Mouse (Mus musculus) embryonic facial prominence, embryonic 15.5 days (tissue): Measurements from ENCODE around the gene Rftn1. TPM values are rescaled to one million over a fixed set of nuclear protein-coding genes. Genes with fewer than 3 reads are reported as not detected.

Experiments
- ATAC-seq: fragments of 200-750 bp; cut with Nextera tagmentation; 2 replicates; pipeline ENCODE4 v1.8.0; 2017; ENCODE audit warnings: low read depth, moderate TSS enrichment; ENCODE audit not compliant: insufficient number of reproducible peaks, low FRiP score, low TSS enrichment
- H3K27ac ChIP-seq: fragments of 300-500 bp; sonication (generic); replicated peaks from 2 replicates; pipeline ENCODE4 v1.5.1; 2015; ENCODE audit warnings: mild to moderate bottlenecking, inconsistent platforms
- H3K27me3 ChIP-seq: fragments of 300-500 bp; sonication (generic); 2 replicates; pipeline ENCODE4 v1.6.1; 2015; ENCODE audit warnings: inconsistent platforms
- H3K36me3 ChIP-seq: fragments of 300-500 bp; sonication (generic); 2 replicates; pipeline ENCODE4 v1.6.1; 2015; ENCODE audit warnings: mild to moderate bottlenecking, inconsistent platforms
- H3K4me1 ChIP-seq: fragments of 300-500 bp; sonication (generic); 2 replicates; pipeline ENCODE4 v1.6.1; 2015; ENCODE audit warnings: inconsistent platforms
- H3K4me2 ChIP-seq: fragments of 300-500 bp; sonication (generic); replicated peaks from 2 replicates; pipeline ENCODE4 v1.6.1; 2015; ENCODE audit warnings: mild to moderate bottlenecking, inconsistent platforms
- H3K4me3 ChIP-seq: fragments of 300-500 bp; sonication (generic); replicated peaks from 2 replicates; pipeline ENCODE4 v1.5.1; 2015; ENCODE audit warnings: mild to moderate bottlenecking, inconsistent platforms
- H3K9ac ChIP-seq: fragments of 300-500 bp; sonication (generic); 2 replicates; pipeline ENCODE4 v1.6.1; 2015; ENCODE audit warnings: inconsistent platforms
- H3K9me3 ChIP-seq: fragments of 300-500 bp; sonication (generic); replicated peaks from 2 replicates; pipeline ENCODE4 v1.6.1; 2016; ENCODE audit warnings: inconsistent platforms
- WGBS: fragments of 180-500 bp; shearing (Covaris S2); methylation state at CpG from one replicate; pipeline ENCODE4 v1.1.7; 2015; 5-methylcytosine and 5-hydroxymethylcytosine counted together
- polyA plus RNA-seq: library from polyadenylated mRNA; unstranded; fragments of >200 nt; fragmentation: Nextera tagmentation; extraction: Ambion mirVana; gene quantifications from 2 replicates; pipeline ENCODE4 v1.2.1, GENCODE M21; 2015

Rftn1 gene
- polyA plus RNA-seq, 1 experiment from 2014 or later = 21.4 TPM

DNA sequence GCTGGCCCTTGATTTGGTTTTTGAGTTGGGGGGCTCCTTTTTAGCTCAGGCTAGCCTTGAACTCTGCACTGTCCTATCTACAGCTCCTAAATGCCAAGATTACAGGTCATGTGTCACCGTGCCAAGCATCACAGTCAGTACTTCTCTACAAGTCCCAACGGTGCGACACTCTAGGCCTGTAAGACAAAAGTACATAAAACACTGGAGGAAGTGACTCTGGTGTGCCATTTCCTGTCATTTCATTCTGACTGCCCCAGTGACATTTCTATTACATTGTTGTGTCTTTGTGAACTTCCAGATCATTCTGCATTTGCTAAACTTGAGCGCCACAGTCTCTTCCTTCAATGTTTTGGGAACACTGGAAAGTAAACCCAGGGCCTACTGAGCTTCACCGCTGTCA is 4.9 kb downstream of the Rftn1 start:
- Histone ChIP-seq H3K4me1 (peaks cover 14% of the 10 kb centered on the region), H3K4me3 (no peak overlapping the region), H3K36me3 (no peaks in the 10 kb centered on the region), H3K27me3 (peaks cover 2% of the 10 kb centered on the region), H3K9me3 (no peaks in the 10 kb centered on the region), H3K9ac (no peak overlapping the region), H3K27ac (no peak overlapping the region), H3K4me2 (no peak overlapping the region)
- ATAC-seq = no peak
- WGBS = 89% methylated on average over 5 of the region's 5 CpGs

GRCm38 (mm10) chr17:50185083-50185482 is 5.4 kb downstream of the Rftn1 start:
- no peaks in the 10 kb centered on the region for H3K36me3 ChIP-seq
- H3K27ac ChIP-seq = no peak overlapping the region
- no peak overlapping the region for H3K4me3 ChIP-seq
- no peaks in the 10 kb centered on the region for H3K27me3 ChIP-seq
- no peak for ATAC-seq
- H3K4me2 ChIP-seq = no peak overlapping the region
- H3K9ac ChIP-seq = no peak overlapping the region
- H3K9me3 ChIP-seq = no peaks in the 10 kb centered on the region
- H3K4me1 ChIP-seq = 0 out of 2 replicates have a peak, but pooled peaks cover 12% of the 10 kb centered on the region
- 81% methylated on average over 4 of the region's 4 CpGs for WGBS

DNA sequence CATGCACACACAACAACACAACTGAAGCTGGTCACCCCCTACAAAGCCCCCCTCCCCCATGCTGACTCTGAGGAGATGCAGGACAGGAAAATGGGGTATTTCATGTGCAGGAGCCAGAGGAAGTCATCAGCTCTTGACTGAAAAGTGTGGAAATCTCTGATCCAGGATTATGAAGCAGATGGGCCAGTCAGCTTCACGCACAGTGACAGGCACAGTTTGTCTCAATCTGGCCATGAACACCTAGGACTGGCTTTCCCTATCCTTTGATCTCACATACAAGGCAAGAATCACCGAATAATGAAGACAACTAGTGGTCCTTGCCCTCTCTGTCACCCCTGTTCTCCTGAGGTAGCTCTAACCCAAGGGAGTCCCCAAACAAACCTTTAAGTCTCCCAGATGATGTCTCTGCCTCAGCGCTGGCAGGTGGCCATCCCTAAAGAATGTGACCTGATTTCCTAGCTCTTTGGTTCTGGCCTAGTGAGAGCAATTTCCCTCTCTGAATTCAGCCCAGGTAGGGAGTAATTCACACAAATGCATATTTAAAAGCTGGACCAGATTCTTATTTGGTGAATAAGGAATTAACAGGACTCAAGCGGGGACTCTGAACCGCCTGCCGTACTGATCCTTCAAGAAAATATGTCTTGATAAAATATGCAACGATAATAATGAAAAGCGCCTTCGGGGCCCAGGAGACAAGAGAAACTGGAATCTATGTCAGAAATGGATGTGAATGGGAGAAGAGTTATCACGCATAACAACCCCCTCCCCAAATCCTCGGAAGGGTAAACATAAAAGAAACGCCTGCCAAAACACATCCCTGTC is 6.0 kb downstream of the Rftn1 start:
- H3K36me3 ChIP-seq = no peaks in the 10 kb centered on the region
- no peaks in the 10 kb centered on the region for H3K9me3 ChIP-seq
- no peak overlapping the region for H3K4me3 ChIP-seq
- no peak overlapping the region for H3K4me2 ChIP-seq
- no peak for ATAC-seq
- WGBS = 67% methylated on average over 12 of the region's 12 CpGs
- no peak overlapping the region for H3K9ac ChIP-seq
- 0 out of 2 replicates have a peak, but pooled peaks cover 7% of the 10 kb centered on the region for H3K4me1 ChIP-seq
- no peaks in the 10 kb centered on the region for H3K27me3 ChIP-seq
- H3K27ac ChIP-seq = no peak overlapping the region

- ATAC-seq = no peak
- Histone ChIP-seq H3K4me3 (no peak overlapping the region), H3K27me3 (no peaks in the 10 kb centered on the region), H3K9me3 (no peaks in the 10 kb centered on the region), H3K36me3 (no peaks in the 10 kb centered on the region), H3K27ac (no peak overlapping the region), H3K4me1 (no peaks in the 10 kb centered on the region), H3K9ac (no peak overlapping the region), H3K4me2 (no peak overlapping the region)
- WGBS = 77% methylated on average over 4 of the region's 4 CpGs
Observed at GRCm38 (mm10) chr17:50183300-50183699, 7.2 kb downstream of the Rftn1 start.

DNA sequence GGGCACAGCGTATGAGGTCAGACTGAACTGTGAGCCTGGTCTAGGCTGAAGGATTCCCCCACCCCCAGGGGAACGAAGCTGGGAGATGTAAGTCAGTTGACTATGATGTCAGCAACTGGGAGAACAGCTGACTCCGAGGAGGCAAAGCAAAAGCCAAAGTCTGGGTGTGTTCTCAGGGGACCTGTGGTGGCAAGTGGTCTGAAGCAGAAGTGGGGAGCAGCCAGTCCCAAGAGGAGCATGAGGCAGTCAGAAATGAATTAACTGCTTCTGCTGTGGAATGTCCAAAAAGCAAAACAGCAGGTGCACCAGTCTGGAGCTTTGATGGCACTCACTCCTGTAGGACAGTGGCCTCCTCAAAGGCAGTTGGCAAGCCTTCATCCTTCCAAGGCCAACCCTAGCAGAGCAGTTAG is 7.9 kb downstream of the Rftn1 start:
- Histone ChIP-seq H3K27me3 (no peaks in the 10 kb centered on the region), H3K9me3 (no peaks in the 10 kb centered on the region), H3K36me3 (no peaks in the 10 kb centered on the region; the same call in 1 of the 2 replicates), H3K27ac (no peak overlapping the region), H3K4me1 (no peaks in the 10 kb centered on the region), H3K9ac (no peak overlapping the region), H3K4me3 (no peak overlapping the region), H3K4me2 (no peak overlapping the region)
- ATAC-seq = peak; percentile 19
- WGBS = 69% methylated on average over 3 of the region's 3 CpGs

GRCm38 (mm10) chr17:50180899-50181570 is 9.4 kb downstream of the Rftn1 start:
- WGBS = 90% methylated on average over 4 of the region's 4 CpGs
- Histone ChIP-seq H3K4me2 (no peak overlapping the region), H3K4me3 (no peak overlapping the region), H3K36me3 (peaks cover 4% of the 10 kb centered on the region; the same call in 1 of the 2 replicates), H3K4me1 (no peaks in the 10 kb centered on the region), H3K27ac (no peak overlapping the region), H3K9ac (no peak overlapping the region), H3K27me3 (no peaks in the 10 kb centered on the region), H3K9me3 (no peaks in the 10 kb centered on the region)
- ATAC-seq = no peak

DNA sequence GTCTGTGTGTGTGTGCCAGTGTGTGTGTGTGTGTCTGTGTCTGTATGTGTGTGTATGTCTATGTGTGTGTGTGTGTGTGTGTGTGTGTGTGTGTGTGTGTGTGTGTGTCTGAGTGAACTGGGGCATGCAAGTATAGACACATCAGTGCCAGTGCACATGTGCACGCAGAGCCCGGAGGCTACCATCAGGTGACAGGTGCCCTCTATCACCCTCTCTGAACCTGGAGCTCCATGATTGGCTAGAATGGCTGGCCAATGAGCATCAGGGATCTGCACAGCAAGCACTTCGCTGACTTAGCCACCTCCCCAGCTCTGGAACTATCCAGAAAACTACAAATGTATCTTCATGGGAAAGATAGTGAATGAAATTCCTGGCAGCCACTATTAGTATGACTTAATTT is 16.7 kb downstream of the Rftn1 start:
- no peak overlapping the region for H3K4me2 ChIP-seq
- ATAC-seq = no peak
- H3K27ac ChIP-seq = no peak overlapping the region
- H3K9me3 ChIP-seq = no peaks in the 10 kb centered on the region
- H3K4me1 ChIP-seq = peaks cover 8% of the 10 kb centered on the region; the same call in 1 of the 2 replicates
- no peak overlapping the region for H3K4me3 ChIP-seq
- no peak overlapping the region for H3K9ac ChIP-seq
- H3K27me3 ChIP-seq = no peaks in the 10 kb centered on the region
- peaks cover 4% of the 10 kb centered on the region; the same call in 1 of the 2 replicates for H3K36me3 ChIP-seq
- 89% methylated on average over 3 of the region's 3 CpGs for WGBS

- no peak for ATAC-seq
- no peak overlapping the region for H3K27ac ChIP-seq
- H3K4me3 ChIP-seq = no peak overlapping the region
- H3K9me3 ChIP-seq = no peaks in the 10 kb centered on the region
- H3K4me2 ChIP-seq = no peak overlapping the region
- 89% methylated on average over 5 of the region's 5 CpGs for WGBS
- H3K36me3 ChIP-seq = peaks cover 4% of the 10 kb centered on the region; the same call in 1 of the 2 replicates
- no peak overlapping the region for H3K9ac ChIP-seq
- H3K27me3 ChIP-seq = no peaks in the 10 kb centered on the region
- H3K4me1 ChIP-seq = peaks cover 8% of the 10 kb centered on the region; the same call in 1 of the 2 replicates
Observed at GRCm38 (mm10) chr17:50173368-50173767, 17.1 kb downstream of the Rftn1 start.

GRCm38 (mm10) chr17:50172795-50173194 is 17.7 kb downstream of the Rftn1 start:
- Histone ChIP-seq H3K4me1 (peaks cover 8% of the 10 kb centered on the region; the same call in 1 of the 2 replicates), H3K9me3 (no peaks in the 10 kb centered on the region), H3K27ac (no peak overlapping the region), H3K4me3 (no peak overlapping the region), H3K27me3 (no peaks in the 10 kb centered on the region), H3K9ac (no peak overlapping the region), H3K36me3 (peaks cover 8% of the 10 kb centered on the region; the same call in 1 of the 2 replicates), H3K4me2 (no peak overlapping the region)
- ATAC-seq = no peak
- 95% methylated on average over 6 of the region's 6 CpGs for WGBS

DNA sequence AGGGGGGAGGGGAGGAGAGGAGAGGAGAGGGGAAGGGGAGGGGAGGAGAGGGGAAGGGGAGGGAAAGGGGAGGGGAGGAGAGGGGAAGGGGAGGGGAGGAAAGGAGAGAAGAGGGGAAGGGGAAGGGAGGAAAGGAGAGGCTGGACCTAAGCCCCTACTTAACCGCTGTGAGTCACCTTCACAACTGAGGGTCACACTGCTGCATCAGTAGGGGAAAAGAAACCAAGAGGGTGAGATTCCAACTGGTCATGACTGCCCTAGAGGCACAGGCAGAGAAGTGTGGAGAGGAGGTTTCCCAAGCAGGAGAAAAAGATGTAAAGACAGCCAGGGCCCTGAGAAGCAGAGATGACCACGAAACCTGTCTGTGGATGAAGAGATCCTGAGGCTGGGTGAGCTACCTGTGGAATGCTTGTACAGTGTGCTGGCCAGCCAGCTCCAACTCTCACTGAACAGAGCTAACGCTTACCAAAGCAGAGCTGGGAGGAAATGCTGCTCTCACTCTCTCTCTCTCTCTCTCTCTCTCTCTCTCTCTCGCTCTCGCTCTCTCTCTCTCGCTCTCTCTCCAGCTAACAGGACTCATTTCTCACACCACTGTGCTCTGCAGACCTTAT is 19.4 kb downstream of the Rftn1 start:
- no peak for ATAC-seq
- Histone ChIP-seq H3K27ac (no peak overlapping the region), H3K9ac (no peak overlapping the region), H3K4me1 (peaks cover 8% of the 10 kb centered on the region; the same call in 1 of the 2 replicates), H3K36me3 (0 out of 2 replicates have a peak, but pooled peaks cover 4% of the 10 kb centered on the region), H3K27me3 (no peaks in the 10 kb centered on the region), H3K9me3 (no peaks in the 10 kb centered on the region), H3K4me3 (no peak overlapping the region), H3K4me2 (no peak overlapping the region)
- WGBS = 45% methylated on average over 6 of the region's 6 CpGs

DNA sequence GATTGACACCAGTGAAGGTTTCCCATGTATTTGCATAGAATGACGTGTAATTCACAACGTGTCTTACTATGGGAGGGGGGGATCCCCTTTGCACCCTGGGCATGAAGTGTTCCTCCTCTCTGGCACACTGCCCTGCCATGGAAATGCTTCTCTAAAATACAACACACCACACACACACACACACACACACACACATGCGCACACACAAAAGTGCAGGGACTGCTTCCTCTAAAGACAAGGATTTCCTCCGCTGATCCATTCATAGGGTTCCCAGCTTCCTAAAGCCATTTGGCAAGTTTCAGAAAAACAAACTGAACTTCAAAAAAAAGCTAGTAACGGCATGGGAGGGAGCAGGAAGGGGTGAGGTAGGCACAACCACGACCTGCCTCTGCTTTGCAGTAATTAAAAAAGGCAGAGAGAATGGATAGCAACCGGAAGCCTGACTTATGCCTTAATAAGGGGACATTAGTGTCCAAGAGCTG is 20.5 kb downstream of the Rftn1 start:
- Histone ChIP-seq H3K4me1 (peaks cover 8% of the 10 kb centered on the region; the same call in 1 of the 2 replicates), H3K4me2 (no peak overlapping the region), H3K27ac (no peak overlapping the region), H3K9ac (no peak overlapping the region; the same call in 1 of the 2 replicates), H3K4me3 (no peak overlapping the region), H3K27me3 (no peaks in the 10 kb centered on the region), H3K36me3 (peaks cover 7% of the 10 kb centered on the region; the same call in 1 of the 2 replicates), H3K9me3 (no peaks in the 10 kb centered on the region)
- WGBS = 43% methylated on average over 7 of the region's 7 CpGs
- no peak for ATAC-seq
